Comparison of ENCODE assay signal across 9 mouse cellular contexts in the genomic region with DNA sequence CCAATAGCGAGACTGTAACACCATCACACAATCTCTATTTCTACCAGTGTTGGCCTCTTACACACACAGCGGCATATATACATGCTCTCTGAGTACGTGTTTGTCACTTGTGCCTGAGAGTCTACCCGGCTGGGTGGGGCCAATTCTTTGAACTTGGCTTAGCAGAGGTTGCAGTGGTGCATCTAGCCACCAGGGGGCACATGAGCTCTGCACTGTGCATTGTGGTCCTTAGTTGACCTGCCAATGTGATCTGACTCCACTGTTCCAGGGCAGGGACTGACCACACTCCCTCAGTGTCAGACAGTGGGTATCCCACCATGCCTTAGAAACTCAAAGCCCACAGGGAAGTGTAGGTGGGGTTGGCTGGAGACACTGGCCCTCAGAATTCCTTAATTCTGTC. TPM values are rescaled to one million over a fixed set of nuclear protein-coding genes. Genes with fewer than 3 reads are reported as not detected.
DNase-seq lines count a peak whose midpoint lies in the region; TF ChIP-seq lines count a peak whose summit lies in the region.
"Had no signal": no experiment of that assay in that cellular context is flagged by ENCODE, and none has a peak within 500 bp of the region (broad histone marks: within the 10 kb centered on the region; RNA-seq: fewer than 3 reads in every experiment).

No protein-coding gene starts in this region.

- H3K27ac ChIP-seq in kidney, adult 2 months (ENCODE audit: insufficient read depth, low read depth, low read length), result no peak overlapping the region
- H3K27ac ChIP-seq: limb, embryonic 12.5 days had no signal

- no peak overlapping the region for H3K4me3 ChIP-seq in kidney, adult 2 months (ENCODE audit: insufficient read depth, low read depth, low read length)
- H3K4me3 ChIP-seq: limb, embryonic 12.5 days had no signal

- no peaks in the 10 kb centered on the region for H3K36me3 ChIP-seq in kidney, adult 2 months (ENCODE audit: control insufficient read depth, insufficient read depth, low read length)
- H3K36me3 ChIP-seq: limb, embryonic 12.5 days had no signal

- peak; percentile 72 for TF ChIP-seq CTCF in kidney, adult 2 months (conservative IDR thresholded peaks at IDR 0.05; ENCODE audit: insufficient read depth, insufficient read length, low read depth, low read length)

- TF ChIP-seq POLR2A in kidney, adult 2 months (IDR thresholded peaks at IDR 0.05; ENCODE audit: low read depth, low read length), result no peak

- intact Hi-C loops in gastrocnemius, postnatal 36 days (cut with DNase I), result loop anchor here (5.0 kb wide), 1 partner anchor 267 kb away; a partner anchor contains a TSS

- no peaks in the 10 kb centered on the region for H3K4me1 ChIP-seq in kidney, adult 2 months (ENCODE audit: control insufficient read depth, insufficient read depth, low read length)
- H3K4me1 ChIP-seq: limb, embryonic 12.5 days had no signal

- no peaks in the 10 kb centered on the region for H3K27me3 ChIP-seq in kidney, adult 2 months (replicated peaks; ENCODE audit: control insufficient read depth, insufficient read depth, low read length)
- H3K27me3 ChIP-seq: limb, embryonic 12.5 days had no signal

- DNase-seq in gastrocnemius, adult 18-20 months (ENCODE audit: low spot score), result peak; percentile 24
- no peak for DNase-seq in gastrocnemius, postnatal 36 days
- peak; percentile 76 for DNase-seq in CD4-positive helper T cell, adult 2 months (ENCODE audit: low read depth, low spot score)
- DNase-seq in c-Kit-positive CD71-positive TER-119-positive erythroid progenitor cells, embryonic 14.5 days (ENCODE audit: low spot score), result peak; percentile 51
- DNase-seq in kidney, adult 2 months, result peak; percentile 47
- peak; percentile 74 for DNase-seq in lung, postnatal 36 days
- DNase-seq in testis, postnatal 14 days (ENCODE audit: low spot score), result peak; percentile 38
- DNase-seq in layer of hippocampus, adult 9-11 months, result no peak

- 44% methylated on average over 4 of the region's 4 CpGs for whole genome bisulfite sequencing in kidney, adult 2 months

RNA-seq across cellular contexts. Expression of a gene that starts 34.1 kb away (rescaled TPM):
- total RNA-seq in gastrocnemius, adult 18-20 months (2021), result under 1 TPM in 1 of 2 experiments, not detected in 1; 0.14 TPM
- under 1 TPM; 0.15 TPM for total RNA-seq in gastrocnemius, postnatal 36 days (2021)
- 0.27 and 0.41 TPM in 2 replicates for polyA plus RNA-seq in kidney, adult 2 months (2012; rRNA removed)

Comparison
In these comparisons a context has a peak if more than half of its experiments do, and no peak if none do; other contexts are left out.
1. DNase-seq: peak in gastrocnemius, adult 18-20 months (single experiment), CD4-positive helper T cell, adult 2 months (single experiment), c-Kit-positive CD71-positive TER-119-positive erythroid progenitor cells, embryonic 14.5 days (single experiment), kidney, adult 2 months (single experiment), lung, postnatal 36 days (single experiment) and testis, postnatal 14 days (single experiment); none in gastrocnemius, postnatal 36 days (0 of 2) and layer of hippocampus, adult 9-11 months (single experiment).